Mouse (Mus musculus): ENCODE data around the gene Sox5.

Gene Sox5

DNA sequence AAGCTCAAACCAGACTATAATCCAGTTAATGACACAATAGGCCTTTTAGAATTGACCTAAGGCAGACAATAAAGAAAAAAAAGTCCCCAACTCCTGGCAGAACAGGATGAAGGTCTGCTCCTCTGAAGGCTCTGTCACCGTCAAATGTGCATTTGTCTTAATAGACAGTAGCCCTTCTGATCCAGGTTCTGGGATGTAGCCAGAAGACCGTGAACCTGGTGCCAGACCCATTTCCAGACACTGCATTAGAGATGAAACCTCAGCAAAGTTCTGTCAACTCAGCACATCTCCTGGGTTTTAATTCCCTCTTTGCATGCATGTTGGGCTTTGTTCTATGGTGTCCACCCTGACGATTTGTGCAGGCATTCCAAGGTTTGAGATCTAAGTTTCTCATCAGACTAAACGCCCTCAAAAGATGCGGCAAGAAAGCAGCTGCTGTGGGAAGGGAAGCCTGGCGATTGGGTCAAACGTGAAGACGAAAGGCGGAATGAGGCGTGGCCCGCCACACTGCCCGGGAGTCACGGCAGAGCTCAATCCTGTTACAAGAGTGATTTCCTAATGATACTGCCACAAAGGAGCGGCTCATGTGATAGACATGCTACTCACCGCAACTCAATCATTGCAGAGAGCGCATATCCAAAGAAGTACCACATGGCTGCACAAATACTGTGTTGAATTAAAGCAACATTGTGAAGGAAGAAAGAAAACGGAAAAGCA is 394.1 kb downstream of the Sox5 start:
- no peak for DNase-seq

- DNase-seq = no peak
Measured at GRCm38 (mm10) chr6:144380641-144381040, 401.1 kb downstream of the Sox5 start.

GRCm38 (mm10) chr6:144380171-144380570 is 401.6 kb downstream of the Sox5 start:
- no peak for DNase-seq

DNA sequence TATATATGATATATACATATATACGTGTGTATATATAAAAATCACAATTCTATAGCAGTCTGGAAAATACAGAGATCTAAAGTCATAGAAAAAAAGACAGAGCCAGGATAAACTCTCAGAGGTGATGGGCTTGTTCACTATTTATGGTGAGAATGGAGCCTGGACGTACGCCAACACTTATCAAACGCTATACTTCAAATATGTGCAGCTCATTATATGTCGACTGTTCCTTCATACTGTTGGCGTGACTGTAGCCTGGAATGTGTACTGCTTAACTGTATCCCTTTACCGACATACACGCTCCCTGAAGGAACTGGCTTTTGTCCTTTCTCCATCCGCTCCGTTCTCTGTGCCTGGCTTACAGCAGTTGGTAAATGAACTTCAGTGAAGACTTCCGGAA is 407.0 kb downstream of the Sox5 start:
- no peak for DNase-seq

DNA sequence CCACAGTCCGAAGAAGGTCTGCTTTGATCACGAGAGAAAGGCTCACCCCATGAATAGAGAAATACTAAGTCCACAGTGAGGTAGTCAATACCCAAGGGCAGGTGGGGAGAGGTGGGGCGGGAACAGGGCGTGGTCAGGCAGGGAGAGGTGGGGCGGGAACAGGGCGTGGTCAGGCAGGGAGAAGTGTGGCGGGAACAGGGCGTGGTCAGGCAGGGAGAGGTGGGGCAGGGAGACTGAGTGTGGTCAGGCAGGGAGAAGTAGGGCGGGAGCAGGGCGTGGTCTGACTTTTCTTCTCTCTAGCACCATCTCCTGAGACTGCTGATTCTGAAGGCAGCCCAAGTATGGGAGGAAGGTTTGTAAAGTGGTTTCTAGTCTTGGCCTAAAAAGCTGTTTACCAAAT is 411.1 kb downstream of the Sox5 start:
- DNase-seq = no peak

DNA sequence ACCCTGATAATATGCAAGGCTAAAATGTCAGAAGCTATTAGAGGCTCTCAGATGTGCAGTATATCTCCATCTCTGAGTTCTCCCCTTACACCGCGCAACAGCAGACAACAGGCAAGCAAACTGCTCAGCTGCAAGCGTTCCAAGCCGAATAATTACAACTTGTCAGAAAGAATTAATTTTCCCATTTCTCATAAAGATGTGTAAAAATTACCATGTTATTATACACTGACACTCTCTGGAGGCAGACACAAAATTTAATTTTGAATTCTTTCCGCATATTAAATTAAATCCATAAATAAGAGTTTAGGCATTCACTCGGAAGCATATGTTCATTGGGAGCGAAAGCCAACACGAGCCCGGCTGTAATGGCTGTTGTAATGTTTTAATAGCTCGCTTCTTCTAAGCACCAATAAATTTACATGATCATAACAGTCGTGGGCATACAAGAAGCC is 414.1 kb downstream of the Sox5 start:
- DNase-seq = no peak

DNA sequence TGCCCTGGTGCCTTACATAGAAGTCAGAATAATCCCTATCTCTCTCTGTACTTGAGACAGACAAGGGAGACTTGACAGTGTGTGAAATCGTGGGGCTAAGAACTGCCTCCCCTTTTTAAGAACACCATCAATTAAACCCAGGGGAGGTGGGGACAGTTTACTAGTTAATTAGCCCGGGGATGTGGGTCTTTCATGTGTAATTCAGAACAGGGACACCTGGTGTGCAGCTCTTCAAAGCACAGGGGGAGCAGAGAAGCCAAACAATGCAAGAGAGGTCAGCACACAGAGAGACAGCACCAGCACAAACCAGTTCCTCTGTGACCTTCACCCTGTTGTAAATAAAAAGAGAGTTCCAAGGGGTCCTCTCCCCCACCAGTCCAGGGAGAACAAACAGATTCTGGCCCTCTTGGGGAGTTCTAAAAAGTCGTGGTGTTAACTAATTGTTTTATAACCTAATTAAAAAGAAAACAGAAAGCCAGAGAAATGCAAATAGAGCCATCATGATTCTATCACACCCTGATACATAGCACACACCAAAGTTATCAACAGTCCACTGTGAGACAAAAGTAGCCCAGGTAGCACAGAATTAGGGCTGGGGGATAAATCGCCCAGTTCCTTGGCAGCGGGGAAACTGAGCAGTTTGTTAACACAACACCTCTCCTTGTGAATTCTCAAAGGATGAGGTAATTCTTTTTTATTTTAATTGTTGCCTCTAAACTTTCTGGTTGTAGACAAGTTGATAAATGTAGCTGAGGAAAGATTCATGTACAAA is 420.3 kb downstream of the Sox5 start:
- DNase-seq = no peak

GRCm38 (mm10) chr6:144357081-144357480 is 424.7 kb downstream of the Sox5 start:
- no peak for DNase-seq

GRCm38 (mm10) chr6:144351049-144351448 is 430.7 kb downstream of the Sox5 start:
- no peak for DNase-seq

- DNase-seq = no peak
Measured at GRCm38 (mm10) chr6:144343338-144343737, 438.4 kb downstream of the Sox5 start.

GRCm38 (mm10) chr6:144339554-144339953 is 442.2 kb downstream of the Sox5 start:
- DNase-seq = no peak

DNA sequence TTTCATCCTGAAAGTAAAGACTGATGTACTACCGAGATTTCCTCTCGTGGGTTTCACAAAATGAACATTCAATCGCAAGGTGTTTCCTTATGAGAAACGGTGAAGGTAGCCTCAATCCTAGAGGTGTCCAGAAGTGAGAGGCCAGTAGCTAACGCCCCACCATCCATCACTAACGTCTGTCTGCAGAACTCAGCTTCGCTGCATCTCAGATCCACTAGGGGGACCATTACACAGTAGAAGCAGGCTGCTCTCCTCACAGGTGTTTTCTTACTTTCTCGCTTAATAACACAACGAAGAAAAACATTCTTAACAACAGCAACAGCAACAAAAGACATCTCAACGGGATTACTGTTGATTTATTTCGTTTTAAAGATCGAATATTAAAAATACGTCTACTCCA is 442.8 kb downstream of the Sox5 start:
- DNase-seq = no peak

DNA sequence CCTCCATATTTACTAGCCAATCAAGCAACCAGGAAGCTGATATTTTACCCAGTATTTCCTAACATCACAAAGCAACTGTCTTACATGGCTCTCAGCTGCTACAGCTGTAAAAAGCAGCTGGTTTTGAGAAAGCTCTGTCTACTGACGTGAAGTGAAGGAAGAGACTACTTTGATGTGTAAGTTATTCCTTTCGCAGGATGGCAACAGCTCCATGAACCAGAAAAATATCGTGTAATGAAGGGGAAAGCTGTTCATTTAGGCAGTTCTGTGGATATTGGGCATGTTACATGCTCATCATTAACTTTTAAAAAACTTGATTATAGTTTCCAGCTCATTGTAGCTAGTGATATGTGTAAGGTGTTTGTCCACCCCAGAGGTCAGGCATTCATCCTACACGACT is 443.6 kb downstream of the Sox5 start:
- no peak for DNase-seq

GRCm38 (mm10) chr6:144337436-144337969 is 444.3 kb downstream of the Sox5 start:
- no peak for DNase-seq

DNA sequence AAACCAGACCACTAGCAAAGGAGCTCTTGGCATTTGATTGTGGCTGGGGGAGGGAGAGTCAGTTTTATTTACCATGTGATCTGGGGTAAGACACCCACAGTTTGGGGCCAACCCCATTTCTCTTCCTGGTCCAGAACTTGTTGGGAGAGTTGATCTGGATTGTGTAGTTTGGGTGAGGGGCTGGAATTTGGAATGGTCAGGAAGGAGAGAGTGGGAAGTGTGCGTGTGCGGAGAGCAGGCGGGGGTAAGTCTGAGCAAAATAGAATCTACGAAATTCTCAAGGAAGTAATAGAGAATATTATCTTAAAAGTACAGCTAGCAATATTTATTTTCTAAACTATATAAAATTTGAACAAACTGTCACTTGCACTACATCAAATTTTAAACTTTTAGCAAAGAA is 445.0 kb downstream of the Sox5 start:
- DNase-seq = no peak

DNA sequence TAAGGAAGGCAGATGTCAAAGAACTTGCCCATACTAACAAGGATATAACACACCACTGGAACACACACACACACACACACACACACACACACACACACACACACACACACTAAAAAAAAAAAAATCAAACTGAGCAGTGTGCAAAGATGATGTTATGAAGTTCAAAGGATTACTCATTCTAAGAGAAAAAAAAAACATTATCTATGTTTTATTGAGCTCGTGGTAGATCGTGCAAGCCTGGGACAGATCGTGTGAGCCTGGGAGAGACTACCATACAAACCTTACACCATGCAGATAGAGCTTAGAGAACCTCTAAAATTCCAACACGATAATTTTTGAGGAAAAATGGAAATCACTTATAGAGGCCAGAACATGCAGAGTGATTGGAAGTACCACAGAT is 448.6 kb downstream of the Sox5 start:
- DNase-seq = no peak

DNA sequence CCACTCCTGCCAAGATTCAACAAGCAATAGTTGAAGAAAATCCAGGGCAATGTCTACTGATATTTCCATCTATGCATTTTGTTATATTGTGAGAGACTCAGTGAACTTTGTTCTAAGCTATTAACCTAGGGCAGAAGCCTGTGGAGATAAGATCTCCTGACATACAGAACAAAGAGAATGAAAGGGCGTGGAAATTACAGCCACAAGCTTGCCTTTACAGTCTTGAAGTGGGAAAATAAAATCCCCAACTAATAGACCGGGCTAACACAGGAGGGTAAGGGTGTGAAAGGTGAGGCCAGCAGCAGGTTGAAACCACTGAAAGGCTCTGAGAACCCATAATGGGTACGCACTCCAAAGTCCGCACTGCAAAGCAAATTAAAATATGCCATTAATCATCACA is 449.8 kb downstream of the Sox5 start:
- DNase-seq = no peak

DNA sequence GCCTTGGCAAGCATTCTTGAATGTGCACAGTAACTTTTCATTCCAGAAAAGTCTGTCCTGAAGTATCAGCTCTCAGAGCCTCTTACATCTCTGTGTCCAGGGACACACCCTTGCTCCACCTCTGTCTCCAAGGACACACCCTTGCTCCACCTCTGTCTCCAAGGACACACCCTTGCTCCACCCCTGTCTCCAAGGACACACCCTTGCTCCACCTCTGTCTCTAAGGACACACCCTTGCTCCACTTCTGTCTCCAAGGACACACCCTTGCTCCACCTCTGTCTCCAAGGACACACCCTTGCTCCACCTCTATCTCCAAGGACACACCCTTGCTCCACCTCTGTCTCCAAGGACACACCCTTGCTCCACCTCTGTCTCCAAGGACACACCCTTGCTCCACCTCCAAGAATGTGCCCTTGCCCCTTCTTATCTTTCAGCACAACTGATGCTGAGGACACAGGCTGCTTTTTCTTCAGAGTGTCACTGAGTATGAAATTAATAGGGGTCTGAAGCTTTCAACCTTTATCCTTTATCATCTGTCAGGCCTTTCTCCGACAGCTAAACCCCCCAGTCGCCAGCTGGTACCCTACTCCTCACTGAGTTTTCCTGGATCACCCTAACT is 452.4 kb downstream of the Sox5 start:
- DNase-seq = no peak

GRCm38 (mm10) chr6:144328779-144329178 is 453.0 kb downstream of the Sox5 start:
- DNase-seq = no peak

GRCm38 (mm10) chr6:144326817-144327216 is 455.0 kb downstream of the Sox5 start:
- no peak for DNase-seq

DNA sequence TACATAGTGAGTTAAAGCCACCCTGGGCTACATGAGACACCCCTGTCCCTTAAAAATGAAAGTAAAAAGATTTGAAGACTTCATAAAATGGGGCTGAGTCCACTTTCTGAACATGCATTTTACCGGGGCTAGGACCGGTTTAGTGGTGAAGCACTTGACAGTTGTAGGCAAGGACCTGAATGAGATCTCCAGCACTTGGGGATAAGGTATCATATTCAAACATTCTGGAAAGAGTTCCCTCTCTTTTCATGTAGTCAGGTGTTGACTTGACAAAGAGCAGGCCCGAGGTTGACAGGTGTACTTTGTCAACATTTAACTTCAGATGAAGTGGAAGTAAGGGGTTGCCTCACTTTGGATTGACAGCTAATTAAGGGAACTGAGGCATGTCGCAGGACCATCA is 458.4 kb downstream of the Sox5 start:
- no peak for DNase-seq

- no peak for DNase-seq
Measured at GRCm38 (mm10) chr6:144322297-144323047, 459.3 kb downstream of the Sox5 start.

GRCm38 (mm10) chr6:144320327-144320726 is 461.4 kb downstream of the Sox5 start:
- DNase-seq = no peak

Data from thymus, adult 18-20 months (tissue).